Mouse (Mus musculus): ENCODE data around the gene Zfp830. TPM values are rescaled to one million over a fixed set of nuclear protein-coding genes. Genes with fewer than 3 reads are reported as not detected.

The Zfp830 gene
- polyA plus RNA-seq, 1 experiment from 2014 or later = 38.1 TPM

Other genes starting within 250 kb of the Zfp830 start
- 0.51 and 0.76 TPM in 2 replicates for gene Cct6b, start within 50 bp of the Zfp830 start, polyA plus RNA-seq (2015; fragmentation: Nextera tagmentation; extraction: Ambion mirVana)
- 19.8 and 21.5 TPM in 2 replicates for gene Lig3, start 16.8 kb downstream of the Zfp830 start, polyA plus RNA-seq (2015; fragmentation: Nextera tagmentation; extraction: Ambion mirVana)
- gene Rffl, start 106.9 kb downstream of the Zfp830 start, polyA plus RNA-seq (2015; fragmentation: Nextera tagmentation; extraction: Ambion mirVana) = 15.8 TPM in 2 replicates
- gene Rad51d, start 126.3 kb downstream of the Zfp830 start, polyA plus RNA-seq (2015; fragmentation: Nextera tagmentation; extraction: Ambion mirVana) = 19.2 and 22.4 TPM in 2 replicates
- 0.26 and 0.39 TPM in 2 replicates for gene Fndc8, start 127.8 kb downstream of the Zfp830 start, polyA plus RNA-seq (2015; fragmentation: Nextera tagmentation; extraction: Ambion mirVana)
- 36.1 and 37.6 TPM in 2 replicates for gene Nle1, start 144.1 kb downstream of the Zfp830 start, polyA plus RNA-seq (2015; fragmentation: Nextera tagmentation; extraction: Ambion mirVana)
- 1.0 and 1.7 TPM in 2 replicates for gene Unc45b, start 146.2 kb downstream of the Zfp830 start, polyA plus RNA-seq (2015; fragmentation: Nextera tagmentation; extraction: Ambion mirVana)
- 8.9 and 10.6 TPM in 2 replicates for gene Slfn5, start 187.0 kb downstream of the Zfp830 start, polyA plus RNA-seq (2015; fragmentation: Nextera tagmentation; extraction: Ambion mirVana)
- 5.8 and 7.7 TPM in 2 replicates for gene Slfn9, start 227.5 kb downstream of the Zfp830 start, polyA plus RNA-seq (2015; fragmentation: Nextera tagmentation; extraction: Ambion mirVana)

Measured in thymus, postnatal 0 days (tissue).